Mouse (Mus musculus) embryo, embryonic 11.5 days (tissue): ENCODE data around the gene Pde8a.

Experiments used
- DNase-seq: peaks from one replicate; pipeline ENCODE4 v3.0.0-alpha.2; 2012; ENCODE audit warnings: low read depth, low spot score

Gene Pde8a

DNA sequence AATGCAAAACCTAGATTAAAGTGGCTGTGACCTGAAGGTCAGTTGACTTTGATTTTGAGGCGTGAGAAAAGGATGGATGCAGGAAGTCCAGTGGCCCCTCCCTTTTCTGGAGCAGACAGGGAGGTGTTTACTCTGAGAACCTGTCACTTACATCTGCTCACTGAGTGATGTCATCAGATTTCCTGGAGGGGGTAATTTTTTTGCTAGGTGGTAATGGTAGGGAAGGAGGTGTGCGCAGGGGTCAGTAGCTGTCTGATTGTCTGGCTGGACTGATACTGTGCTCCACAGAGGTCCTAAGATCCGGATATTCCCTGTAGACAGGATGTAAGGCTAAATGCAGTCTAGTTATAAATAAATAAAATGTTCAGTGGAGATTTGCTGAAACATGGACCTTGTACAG, 59.5 kb downstream of the Pde8a start:
- DNase-seq, result no peak

DNA sequence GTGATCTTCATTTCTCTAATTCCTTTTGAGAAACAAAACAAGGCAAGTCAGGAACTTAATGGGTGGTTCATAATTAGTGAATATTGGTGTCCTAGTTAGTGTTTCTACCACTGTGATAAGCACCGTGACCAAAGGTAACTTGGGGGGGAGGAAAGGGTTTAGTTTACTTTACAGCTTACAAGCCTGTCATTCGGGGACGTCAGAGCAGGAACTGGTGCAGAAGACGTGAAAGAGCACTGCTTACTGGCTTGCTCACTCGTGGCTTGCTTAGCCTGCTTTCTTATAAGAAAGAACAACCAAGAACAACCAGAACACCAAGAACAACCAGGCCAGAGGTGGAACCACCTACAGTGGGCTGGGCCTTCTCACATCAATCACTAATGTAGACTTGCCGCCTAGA, 65.6 kb downstream of the Pde8a start:
- DNase-seq, result no peak

DNA sequence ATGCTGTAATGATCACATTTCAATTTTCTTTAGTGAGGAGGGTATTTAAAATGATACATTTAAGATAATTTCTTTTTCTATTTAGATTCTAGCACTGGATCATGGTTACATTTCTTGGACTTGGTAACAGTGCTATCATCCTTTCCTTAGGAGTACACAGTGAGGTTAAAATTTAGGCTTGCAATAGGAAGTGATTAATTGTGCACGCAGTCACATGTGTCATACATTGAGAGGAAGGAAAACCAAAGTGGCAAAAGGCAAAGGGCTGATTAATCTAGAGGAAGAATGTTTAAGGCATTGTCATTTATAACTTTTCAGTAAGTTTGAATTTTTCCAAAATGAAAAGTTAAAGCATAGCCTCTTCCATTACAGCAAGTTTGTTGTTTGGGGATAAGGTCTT, 67.8 kb downstream of the Pde8a start:
- no peak for DNase-seq

DNA sequence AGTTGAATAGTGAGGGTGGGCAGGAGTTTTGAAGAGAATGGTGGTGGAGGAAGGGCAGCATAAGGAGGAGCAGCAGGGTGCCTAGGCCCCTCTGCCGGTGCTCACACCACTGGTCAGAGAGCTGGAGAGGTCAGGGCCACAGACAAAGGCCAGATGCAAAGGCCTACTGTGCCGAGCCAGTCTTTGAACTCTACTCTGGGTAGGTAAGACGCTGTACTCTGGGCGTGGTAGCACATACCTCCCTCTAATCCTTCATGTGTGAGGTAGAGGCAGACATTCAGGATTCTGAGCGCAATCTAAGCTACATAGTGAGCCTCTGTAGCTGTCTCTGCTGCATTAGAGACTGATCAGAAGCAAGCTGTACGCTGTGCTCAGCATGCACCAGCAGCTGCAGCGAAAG, 73.1 kb downstream of the Pde8a start:
- DNase-seq, result no peak

DNA sequence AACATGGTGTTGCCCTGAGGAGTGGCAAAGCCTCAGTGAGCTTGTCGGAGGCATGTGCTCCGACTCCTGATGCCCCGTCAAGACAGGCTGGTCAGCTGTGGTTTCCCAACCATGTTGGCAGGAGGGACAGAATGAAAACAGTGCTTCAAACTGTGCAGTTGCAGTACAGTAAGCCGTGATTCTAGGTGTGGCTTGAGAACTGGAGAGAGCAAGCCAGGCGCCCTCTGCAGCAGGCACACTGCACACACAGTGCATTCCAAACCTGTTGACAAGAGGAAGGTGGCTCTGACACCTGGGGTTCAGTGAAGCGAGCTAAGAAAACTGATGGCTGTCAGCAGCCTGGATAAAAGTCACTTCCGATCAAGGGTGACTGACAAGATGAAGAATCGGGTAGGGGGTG, 73.5 kb downstream of the Pde8a start:
- no peak for DNase-seq

DNA sequence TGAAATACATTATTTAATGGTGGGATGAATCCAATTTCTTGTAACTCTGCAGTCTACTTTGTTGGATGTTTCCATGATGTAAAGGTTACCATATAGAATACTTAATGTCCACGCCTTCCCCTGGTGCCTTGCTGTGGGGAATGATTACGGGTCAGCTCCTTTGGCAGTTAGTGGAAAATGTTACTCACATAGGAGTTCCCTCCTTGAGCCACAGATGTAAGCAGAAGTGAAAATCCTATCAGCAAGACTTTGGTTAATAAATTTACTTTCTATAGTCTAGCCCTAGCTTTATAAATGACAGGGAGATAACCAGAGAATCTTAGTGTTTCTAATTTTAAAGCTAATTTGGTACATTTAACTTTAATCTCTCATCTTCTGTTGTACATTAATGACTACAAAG, 81.8 kb downstream of the Pde8a start:
- no peak for DNase-seq

DNA sequence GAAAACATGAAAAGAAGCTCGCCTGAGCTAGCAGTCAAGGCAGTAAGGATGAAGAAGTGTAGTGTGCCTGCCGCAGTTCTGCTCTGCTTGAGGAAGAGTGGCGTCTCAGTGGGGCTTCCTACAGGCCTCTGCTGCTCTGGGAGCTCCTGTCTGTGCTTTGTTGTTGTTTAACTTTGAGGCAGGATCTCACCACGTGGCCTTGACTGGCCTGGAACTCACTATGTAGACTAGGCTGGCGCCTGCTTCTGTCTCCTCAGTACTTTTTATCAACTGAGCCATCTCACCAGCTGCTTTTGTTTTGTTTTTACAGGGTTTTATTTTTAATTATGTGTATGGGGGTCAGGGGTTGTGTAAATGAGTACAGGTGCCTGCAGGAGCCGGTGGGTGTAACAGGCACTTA, 84.8 kb downstream of the Pde8a start:
- no peak for DNase-seq

DNA sequence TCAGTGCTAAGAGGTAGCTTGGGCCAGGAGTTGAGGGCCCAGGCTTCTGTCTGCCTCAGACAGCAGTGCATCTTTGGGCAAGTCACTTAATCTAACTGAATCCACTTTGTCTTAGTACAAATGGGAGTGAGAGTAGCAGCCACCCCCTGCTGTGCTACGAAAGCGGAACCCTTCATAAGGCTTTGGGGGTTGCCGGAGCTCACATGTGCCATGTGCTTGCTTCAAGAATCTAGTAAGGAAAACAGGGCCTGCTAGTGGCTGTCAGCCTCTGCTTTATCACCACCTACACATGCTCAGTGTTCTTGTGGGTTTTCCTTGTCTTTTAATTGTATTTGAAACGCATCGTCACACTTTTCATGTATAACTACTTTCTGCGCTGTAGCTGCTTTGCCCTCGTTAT, 87.9 kb downstream of the Pde8a start:
- no peak for DNase-seq

DNA sequence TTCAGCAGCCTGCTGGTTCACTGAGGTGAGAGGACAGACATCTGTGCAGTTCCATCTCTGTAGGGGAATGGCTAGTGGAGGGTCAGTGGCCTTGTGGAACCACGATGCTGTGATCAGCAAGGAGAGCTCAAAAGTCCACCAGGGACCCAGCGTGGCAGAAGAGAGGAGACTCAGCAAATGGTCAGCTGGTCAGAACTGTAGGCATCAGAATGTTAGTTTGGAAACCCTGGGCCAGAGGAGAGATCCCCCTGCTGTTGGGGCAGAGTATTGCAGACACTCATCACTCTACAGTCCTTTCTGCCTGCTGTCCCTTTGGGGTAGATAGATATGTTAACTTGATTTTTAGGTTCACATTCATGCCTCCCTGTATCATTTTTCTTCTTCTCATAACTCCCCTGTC, 90.3 kb downstream of the Pde8a start:
- DNase-seq, result no peak

DNA sequence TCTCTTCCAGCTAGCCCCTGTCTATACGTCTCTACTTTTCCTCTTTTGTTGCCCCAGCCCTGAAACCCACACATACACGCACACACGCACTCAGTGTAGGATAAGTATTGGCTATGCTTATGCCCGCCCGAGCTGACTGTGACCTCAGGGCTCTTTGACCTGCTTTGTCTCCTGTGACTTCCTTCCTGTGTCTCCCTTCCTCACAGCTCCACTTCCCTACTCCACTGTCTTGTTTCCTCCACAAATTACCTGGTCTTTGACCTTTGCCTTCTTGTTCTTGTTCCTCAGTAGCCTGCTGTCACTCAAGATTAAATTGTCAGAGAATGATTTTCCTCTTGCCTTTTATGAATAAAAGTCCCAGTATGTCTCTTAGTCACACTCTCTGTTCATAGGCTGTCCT, 90.7 kb downstream of the Pde8a start:
- DNase-seq, result no peak

DNA sequence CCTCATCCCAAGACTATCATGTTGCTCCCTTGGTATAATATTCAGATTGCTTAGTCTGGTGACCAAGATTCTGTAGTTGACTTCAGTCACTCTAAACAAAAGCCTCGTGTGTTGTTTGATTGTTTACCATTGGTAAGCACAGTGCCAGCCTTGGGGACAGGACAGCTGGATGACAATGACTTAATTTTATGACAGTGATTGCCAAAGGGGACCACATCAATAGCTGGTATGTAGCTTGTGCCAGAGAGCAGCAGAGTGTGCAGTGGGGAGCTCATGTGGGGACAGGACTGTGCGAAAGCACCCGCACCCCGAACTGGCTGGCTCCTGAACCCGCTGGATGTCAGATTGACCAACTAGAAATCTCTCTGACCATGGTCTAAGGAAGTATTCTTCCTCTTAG, 91.3 kb downstream of the Pde8a start:
- no peak for DNase-seq

DNA sequence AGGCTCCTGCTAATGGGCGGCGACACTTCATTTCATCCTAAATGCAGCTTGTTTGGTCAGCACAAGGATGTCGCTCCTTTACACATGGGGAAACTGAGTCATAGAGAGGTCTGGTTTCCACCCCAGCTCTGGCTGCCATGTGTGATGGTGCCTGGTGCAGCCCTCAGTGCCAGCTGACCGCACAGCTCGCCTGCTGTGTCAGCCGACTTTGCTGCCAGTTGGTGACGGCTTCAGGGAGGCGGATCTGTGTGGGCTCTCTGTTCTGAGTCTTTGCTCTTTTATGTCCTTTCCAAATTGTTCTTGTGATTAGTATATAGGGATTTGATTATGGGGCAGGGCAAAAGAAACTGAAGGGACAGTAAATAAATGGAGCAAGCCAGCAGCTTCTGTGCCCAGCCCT, 94.3 kb downstream of the Pde8a start:
- DNase-seq, result no peak

DNA sequence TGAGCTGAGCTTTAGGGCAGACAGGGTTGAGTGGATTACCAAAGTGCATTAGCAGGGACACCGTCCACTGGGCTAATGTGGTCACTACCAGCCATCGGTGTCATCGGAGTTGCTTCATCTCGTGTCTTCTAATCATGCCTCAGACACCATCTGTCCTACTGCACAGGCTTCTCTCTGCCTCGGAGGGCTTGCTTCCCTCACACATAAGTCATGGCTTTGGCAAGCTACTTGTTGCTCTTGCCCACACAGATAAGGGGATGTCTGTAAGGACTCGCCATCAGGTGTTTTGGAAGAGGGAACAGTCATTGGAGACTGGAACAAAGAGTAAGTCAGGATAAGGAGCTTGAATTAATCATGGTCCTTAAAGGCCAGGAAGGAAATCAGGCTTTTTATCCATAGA, 95.9 kb downstream of the Pde8a start:
- DNase-seq, result no peak

DNA sequence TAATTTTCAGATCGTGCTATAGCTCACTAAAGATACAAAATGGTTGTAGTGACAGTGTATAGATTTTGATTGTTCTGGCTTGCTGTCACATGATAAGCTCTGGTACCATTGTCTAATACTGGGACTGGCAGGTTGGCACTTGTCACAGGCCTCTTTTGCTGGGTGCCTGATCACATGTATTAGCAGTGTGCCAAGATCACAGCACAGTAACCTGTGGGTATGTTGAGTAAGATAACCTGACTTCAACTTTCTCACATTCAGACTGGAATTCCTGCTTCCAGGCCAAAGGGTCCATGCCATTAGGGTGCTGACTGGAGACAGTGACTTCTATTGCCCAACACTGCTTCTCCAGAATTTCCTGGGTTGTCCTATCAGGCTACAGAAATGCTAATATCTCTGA, 97.7 kb downstream of the Pde8a start:
- no peak for DNase-seq

DNA sequence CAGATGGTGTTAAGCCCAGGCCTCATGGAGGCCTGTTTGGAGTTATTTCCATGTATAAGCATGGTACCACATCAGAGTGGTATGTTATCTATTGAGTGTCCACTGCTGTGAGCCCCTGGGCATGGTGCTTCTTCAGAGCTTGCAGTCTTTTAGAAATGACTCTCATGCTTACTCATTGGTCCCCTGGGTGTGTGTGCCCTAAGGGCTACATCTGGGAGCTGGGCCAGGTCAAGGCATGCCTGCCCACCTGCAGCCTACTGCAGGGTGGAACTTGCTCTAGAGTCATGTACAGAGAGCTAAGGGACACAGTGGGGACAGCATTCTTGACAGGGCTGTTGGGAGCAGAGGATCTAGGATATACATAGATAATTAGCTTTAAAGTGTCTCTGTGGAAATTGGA, 98.2 kb downstream of the Pde8a start:
- no peak for DNase-seq

DNA sequence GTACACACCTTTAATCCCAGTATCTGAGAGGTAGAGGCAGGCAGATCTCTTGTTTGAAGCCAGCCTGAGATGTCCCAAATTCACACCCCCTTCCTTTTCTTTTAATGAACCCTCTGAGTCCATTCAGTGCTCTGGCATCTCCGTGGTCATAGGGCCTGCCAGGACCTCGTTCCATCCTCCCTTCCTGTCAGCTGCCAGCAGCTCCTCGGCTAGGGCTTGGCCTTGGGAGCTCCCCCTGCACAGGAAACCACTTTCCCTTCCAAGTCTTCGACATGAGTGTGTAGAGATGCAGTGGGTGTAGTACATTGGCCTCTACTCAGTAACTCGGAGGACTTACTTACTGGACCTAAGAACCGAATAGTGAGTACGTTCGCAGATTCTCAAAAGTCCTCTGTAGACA, 102.2 kb downstream of the Pde8a start:
- DNase-seq, result no peak

DNA sequence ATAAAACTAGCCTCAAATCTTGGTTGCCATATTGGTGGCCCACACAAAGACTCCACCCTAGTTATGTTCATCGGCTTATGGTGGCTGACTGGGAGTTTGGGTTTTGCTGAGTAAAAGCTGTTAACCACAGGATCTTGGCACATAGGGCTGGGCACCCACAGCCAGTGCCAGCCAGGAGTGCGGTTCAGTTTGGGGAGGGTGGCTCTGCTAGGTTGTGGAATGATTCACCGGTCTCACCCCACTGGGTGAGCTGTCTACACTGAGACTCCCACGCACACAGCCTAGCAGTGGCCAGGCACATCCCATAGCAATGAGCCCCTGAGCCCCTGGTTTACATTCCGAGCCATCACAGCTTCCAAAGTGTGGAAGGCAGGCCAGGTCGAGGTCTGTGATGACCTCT, 106.4 kb downstream of the Pde8a start:
- DNase-seq, result no peak

DNA sequence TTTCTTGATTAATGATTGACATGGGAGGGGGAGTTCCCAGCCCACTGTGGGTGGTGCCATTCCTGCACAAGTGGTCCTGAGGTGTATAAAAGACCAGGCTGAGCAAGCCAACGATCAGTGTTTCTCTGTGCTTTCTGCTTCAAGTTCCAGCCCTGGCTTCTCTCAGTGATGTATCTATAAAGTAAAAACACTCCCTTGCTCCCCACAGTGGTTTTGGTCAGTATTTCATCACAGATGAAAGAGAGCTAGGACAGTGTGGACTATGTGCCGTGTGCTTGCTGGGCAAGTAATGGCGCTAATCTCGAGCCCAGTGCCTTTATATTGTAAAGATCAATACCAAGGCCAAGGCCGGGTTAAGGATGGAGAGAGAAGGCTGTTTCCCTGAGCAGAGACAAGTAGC, 108.4 kb downstream of the Pde8a start:
- DNase-seq, result no peak

DNA sequence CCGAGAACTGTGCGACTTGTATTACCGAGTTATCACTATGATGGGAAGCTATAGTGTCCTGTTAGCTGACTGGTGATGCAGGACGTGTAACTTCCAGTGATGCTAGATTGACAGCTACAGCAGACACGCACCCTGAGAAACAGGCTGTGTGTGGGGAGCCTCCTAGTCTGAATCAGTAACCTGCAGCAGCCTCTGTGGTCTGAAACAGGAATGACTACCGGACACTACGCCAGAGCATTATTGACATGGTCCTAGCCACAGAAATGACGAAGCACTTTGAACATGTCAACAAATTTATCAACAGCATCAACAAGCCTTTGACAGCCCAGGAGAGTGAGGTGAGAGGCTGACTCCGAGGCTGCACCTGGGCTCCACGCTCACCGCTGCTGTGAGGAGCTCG, 112.6 kb downstream of the Pde8a start:
- no peak for DNase-seq

DNA sequence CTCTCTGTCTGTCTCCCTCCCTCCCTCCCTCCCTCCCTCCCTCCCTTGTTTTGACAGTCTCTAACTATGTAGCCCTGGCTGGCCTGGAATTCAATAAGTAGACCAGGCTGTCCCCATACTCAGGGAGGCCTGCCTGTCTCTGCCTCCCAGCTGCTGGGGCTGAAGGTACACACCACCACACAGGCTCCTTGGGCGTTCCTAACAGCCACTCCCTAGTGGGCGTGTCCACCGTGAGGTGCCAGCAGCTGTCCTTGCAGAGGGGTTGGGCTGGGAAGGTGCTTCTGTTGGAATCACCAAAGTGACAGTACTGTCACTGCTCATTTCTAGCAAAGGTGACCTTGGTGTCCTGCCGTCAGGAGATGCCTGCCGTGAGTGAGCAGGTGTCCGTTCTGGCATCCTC, 113.5 kb downstream of the Pde8a start:
- DNase-seq, result no peak

DNA sequence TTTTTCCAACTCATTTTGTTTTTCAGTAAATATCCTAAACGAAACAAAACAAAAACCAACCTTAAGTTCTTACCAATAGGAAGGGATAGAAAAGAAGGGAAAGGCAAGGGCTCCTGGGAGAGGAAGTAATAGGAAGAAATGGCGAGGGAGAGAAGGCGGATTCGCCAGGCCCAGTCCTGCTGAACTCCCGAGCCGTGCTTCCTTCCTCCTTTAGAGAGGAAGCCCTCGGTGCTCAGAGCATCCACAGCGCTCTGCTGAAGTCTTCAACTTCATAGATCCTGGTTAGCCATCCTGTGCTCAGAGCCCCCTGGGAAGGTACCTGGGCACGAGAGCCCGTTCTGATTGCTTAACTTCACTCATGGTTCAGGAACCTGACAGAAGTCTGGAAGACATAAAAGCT, 114.3 kb downstream of the Pde8a start:
- DNase-seq, result no peak

DNA sequence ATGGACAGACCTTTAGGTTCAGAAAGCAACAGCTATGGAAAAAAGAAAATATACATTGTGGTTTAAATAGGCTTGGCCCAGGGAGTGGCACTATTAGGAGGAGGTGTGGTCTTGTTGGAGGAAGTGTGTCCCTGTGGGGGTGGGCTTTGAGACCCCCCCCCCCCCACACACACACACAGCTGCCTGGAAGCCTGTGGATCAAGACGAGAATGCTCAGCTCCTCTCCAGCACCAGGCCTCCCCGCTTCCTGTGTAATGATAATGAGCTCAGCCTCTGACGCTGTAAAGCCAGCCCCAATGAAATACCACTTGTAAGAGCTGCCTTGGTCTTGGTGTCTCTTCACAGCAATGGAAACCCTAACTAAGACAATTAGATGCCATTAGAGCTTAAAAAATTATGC, 117.4 kb downstream of the Pde8a start:
- no peak for DNase-seq

DNA sequence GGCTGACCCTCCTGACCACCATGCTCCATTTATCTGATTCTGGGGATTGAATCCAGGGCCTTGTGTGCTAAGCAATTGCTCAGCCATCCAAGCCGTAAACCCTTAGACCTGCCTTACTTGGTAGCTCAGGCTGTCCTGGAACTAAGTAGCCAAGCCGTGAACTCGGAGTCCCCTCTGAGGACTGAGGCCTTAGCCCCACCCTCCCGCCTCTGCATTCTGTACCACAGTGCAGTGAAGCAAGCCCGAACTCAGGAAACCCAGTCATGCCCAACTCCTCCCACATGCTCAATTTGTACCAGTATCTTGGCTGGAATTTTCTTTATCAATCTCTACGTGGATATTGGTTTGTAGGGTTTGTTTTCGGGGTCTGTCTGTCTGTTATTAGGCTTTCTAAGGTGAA, 118.5 kb downstream of the Pde8a start:
- DNase-seq, result no peak

DNA sequence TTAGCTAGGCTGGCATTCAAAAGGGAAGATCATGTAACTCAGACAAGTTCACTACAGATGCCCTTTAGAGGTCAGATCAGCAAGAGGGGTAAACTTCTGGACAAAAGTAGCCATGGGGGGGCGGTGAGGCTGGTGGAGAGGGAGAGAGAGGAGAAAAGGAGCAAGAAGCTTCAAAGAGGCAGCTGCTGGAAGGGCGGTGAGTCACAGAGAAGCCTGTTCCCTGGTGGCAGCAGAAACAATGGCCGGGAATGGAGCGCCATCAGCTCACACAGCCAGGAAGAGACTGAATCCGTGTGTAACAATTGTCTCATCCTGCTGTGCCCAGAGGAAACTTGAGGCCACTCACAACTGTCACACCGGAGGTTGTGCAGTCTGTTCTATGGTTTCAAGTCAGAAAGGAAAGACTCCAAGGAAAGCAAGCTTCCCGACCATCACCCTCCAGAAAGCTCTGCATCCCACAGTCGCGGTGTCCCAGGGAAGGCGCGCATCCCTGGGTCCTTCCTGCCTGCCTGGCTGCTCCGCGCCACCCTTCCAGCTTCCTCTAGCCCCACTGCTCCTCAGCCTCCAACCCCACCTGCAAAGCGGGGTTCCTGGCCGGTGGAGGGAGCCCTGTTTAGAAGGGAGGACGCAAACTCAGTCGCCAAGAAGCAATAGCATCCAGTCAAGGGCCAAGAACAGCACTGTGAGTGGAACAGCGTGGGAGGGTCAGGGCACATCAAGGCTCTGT, 122.5 kb downstream of the Pde8a start:
- no peak for DNase-seq
